Mouse (Mus musculus) stomach, postnatal 0 days (tissue): ENCODE measurements around the gene Smoc1.

Experiments
- CTCF ChIP-seq: IDR thresholded peaks from 2 replicates; pipeline ENCODE4 v1.5.1; 2016; ENCODE audit warnings: antibody characterized with exemption, low read depth, mild to moderate bottlenecking, moderate library complexity
- EP300 ChIP-seq: optimal IDR thresholded peaks from 2 replicates; pipeline ENCODE3; 2016; ENCODE audit warnings: antibody characterized with exemption

DNA sequence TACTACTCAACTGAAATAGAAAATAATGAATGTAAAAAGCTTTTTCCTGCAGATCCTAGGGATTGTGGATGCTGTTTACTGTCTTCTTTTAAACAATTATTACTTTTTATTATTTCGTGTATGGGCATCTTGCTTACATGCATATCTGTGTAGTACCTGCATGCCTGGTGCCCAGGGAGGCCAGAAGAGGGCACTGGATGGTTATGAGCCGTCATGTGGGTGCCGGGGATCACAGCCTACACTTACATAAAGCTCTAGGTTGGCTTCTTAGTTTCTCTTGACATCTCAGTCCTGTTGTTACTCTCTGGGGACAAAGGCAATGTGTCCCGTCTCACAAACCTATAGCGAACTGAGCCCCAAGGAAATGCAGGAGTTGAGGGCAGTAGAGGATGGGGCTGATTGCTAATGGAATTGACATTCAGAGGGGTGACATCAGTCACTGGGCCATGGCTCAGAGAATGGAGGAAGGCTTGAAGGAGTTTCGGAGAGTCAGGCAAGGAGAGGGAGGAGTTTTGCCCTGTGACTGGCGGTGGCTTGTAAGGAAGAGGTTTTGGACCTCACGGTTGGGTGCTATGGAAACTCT lies 34.0 kb upstream of the Smoc1 start:
- peak; percentile 46 for TF ChIP-seq CTCF
- TF ChIP-seq EP300: no peak
